Mouse (Mus musculus) heart, postnatal 14 days (tissue): ENCODE results near the gene Rab34. TPM values are rescaled to one million over a fixed set of nuclear protein-coding genes. Genes with fewer than 3 reads are reported as not detected.

Experiments used
- DNase-seq, 2 experiments: peaks; one replicate each; pipeline ENCODE4 v3.0.0; 2021 to 2022
- intact Hi-C: fragments of 180-260 bp; cut with DNase I; formaldehyde crosslinking; loops from one replicate; pipeline ENCODE4 v1.15.1; 2025
- microRNA-seq, 2 experiments: library from miRNA; unstranded; fragments of <30 nt; microRNA quantifications; one replicate each; pipeline ENCODE4 v1.2.0; 2021 to 2022
- total RNA-seq, 2 experiments: library from RNA; stranded (reverse); gene quantifications; 2 replicates each; pipeline ENCODE4 v1.2.3; 2021

Gene Rab34
- total RNA-seq, 2 experiments from 2014 or later: 14.2 to 17.8 TPM

DNA sequence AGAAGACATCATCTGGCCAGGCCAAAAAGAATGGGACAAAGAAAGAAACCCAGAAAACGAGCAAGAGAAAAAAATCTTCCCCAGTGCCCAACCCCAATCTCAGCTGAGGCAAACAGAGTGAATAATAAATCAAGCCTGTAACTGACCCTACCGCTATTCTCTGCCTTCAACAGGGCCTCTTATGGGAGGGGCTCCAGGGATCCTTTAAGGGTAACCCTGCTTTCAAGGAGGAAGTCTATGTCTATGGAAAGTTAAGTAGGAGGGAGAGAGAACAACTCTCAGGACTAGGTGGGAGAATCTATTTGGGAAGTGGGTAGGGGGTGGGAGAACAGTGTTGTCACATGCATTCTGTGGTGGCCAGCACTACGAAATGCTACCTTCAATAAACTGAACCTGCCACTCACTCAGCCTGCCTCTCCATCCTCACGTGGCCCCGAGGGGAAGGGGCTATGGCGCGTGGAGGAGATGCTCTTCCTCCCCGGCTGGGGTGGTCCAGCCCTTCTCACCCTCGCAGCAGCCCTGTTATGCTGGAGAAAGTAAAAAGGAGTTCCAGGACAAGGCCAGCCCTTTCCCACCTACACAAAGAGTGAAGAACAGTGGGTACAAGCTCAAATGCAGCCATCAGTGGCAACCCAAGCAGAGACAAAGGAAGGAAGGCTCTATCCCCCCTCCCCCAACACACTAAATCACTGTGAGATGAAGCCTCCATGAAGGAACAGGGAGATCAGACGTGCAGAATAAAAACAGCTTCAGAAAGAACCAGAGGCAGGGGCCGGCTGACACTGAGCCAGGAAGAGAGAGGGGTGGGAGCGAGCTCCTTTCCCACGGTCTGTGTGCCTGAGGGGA lies 17.4 kb downstream of the Rab34 start:
- intact Hi-C loops: no loop called here
- no peak for DNase-seq

DNA sequence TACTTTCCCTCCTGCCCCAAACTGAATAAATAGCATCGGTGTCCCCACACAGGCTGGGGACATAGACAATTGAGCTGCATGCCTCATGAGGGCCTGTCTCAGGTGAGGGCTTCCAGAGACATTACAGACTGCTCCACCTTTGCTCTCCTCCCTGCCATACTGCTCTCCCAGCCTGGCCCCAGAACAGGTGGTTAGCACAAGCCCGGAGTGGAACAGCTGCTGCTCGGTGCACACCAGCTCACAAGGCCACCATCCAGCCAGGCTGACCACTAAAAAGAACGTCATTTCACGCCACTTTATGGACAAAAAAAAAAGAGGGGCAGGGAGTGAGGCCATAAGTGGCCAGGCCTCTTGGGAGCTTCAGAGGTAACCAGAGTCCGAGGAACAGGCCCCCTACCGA lies 19.0 kb downstream of the Rab34 start:
- DNase-seq: no peak
- intact Hi-C loops: no loop called here

- no peak for DNase-seq
- intact Hi-C loops: no loop called here
Measured at GRCm38 (mm10) chr11:78209886-78210285, 21.7 kb downstream of the Rab34 start.

DNA sequence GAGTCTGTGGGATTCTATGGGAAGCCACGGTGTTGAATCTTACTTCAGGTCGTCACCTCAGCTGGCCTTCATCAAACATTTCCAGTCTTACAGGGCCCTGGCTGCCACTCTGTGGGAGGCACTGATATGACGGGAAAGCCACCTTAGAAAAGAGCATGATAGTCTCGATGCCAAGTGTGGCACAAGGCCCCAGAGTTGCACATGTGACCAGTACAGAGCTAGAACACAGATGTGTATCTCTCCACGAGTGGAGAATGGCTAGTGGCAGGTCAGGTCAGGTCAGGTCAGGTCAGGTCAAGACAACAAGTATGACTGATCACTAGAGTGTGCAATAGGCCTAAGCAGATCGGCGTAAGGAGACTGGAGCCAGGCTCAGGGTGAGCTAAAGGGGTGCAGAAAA lies 22.4 kb downstream of the Rab34 start:
- intact Hi-C loops: no loop called here
- DNase-seq: no peak

DNA sequence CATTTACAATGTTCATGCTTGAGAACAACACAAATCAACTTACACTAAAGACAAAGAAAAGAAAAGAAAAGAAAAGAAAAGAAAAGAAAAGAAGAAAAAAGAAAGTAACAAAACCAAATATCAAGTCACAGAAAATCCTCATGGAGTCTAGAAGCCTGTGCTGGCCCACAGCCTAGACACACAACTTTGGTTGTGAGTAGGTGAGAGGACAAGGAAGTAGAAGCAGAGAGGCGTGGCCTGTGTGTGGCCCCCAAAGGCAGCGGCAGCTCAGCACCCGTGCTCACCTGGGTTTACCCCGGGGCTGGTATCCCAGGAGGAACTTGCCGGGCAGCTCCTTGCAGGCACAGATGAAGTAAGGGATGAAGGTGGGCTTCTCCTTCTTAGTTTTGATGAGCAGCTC lies 23.3 kb downstream of the Rab34 start:
- intact Hi-C loops: no loop called here
- DNase-seq: no peak

DNA sequence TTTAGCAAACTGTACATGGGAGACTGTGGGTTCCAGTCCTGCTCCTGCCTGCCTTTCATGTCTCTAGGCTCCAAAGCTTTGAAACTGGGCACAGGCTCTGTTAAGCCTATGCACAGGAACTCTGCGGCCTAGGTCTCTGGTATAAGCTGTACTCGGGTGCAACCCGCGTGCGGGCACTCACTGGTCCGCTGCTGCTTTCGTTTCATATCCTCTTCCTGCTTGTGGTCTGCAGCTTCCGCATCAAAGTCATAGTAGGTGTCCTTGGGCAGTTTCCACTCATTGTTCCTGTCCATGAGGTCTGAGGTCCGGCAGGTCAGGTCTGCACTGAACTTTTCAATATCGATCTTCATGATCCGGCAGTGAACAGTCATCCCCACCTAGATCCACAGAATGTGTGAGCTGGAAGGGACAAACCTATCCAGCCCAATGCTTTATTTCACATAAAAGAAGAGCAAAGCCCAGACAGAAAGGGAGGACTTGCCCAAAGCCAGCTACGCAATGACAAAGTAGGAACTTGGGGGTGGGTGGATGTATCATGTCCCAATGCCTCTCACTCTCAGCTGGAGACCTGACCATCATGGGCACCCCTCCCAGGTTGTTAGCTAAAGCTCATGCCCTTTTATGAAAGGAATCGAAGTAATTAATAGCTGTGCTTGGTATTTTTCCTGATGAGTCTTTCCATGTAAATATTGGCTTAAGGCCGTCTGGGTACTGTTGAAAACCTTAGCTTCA lies 25.0 kb downstream of the Rab34 start:
- intact Hi-C loops: no loop called here
- peak in 1 of 2 experiments; percentile 14 for DNase-seq

DNA sequence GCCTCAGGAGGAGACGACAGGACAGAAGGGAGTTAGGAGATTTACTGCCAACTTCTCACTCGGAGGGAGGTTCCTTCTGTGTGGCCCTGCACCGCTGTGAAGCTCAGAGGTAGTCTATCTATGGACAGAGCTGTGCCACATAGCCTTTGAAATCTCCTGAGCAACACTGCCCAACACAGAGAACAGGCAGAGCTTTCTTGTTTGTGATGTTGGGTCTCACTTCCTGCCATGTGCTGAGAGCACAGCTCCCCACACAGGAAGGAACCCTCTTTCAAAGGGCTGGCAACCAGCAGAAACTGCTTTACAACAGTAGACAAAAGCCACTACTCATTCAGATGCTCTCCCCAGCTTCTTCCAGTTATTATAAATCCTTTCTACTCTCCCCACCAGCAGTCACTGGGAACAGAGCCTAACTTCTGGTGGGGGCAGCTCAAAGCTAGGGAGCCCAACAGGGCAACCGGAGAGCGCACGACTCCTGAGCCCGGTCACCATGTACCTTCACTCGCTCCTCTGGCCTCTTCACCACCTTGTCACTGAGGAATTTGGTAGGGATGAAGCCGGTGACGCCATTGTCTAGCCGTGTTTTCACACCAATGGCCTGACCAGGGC lies 27.6 kb downstream of the Rab34 start:
- intact Hi-C loops: no loop called here
- no peak for DNase-seq

DNA sequence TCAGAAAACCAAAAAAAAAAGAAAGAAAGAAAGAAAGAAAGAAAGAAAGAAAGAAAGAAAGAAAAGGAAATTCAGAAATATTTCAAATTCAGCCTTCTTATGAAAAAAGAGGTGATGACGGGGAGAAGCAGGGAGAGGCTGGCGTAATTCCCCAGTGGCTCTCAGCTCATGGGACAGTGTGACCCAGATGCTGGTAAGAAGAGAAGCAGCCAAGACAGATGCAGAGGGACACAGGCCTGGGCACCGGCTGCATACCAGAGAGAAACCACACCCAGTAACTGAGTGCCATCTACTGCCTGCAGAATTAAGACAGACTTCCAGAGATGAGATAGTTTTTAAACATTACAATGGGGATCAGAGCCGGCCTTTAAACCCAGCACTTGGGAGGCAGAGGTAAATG lies 35.4 kb downstream of the Rab34 start:
- intact Hi-C loops: no loop called here
- DNase-seq: no peak

DNA sequence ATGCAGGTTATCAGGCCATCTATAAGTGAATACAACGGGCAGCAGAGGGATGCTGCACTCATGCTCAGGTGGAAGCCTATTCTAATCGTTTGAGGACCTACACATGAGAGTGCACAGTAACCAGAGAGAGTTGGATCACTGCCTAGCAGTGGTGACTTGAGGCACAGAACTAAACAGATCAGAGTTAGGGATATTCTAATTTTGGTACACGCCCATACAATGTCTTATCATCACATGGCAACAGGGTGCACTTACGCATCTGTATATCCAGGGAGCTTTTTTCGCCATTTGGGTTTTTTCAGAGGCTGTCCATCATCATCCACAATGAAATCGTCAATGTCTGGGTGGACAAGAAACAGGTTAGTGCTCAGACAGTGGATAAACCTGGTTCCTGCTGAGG lies 43.3 kb downstream of the Rab34 start:
- DNase-seq: no peak
- intact Hi-C loops: loop anchor here (5.0 kb wide), 1 partner anchor 41 kb away; no protein-coding TSS in a partner anchor

DNA sequence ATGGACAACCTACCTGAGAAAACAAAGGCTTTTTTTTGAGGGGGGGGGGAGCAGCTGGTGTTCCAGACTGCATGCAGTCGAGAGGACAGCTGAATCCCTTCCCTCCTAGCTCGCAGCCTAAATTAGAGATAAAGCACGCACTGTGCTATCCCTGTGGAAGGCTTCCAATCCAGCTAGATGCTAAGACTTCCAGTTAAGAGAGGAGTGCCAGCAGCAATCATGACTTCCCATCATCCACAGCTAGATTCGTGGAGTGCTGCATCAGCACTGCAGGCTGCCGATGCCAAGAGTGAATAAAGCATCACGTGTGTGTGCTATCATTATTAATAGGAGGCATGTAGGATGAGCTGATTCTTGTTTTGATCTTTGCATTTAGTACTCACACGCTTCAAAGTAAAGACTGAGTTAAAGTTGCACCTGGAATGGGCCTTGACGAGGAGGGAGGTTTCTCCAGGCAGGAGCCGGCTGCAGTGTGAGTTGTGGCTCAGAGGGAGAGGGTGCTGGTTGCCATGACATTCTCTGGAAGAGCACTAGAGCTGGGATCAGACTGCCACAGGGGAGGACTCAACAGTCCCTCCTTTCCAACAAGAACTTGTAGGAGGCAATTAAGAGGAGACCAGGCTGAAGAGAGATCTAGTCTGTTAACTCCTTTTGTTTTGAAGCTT lies 52.1 kb downstream of the Rab34 start:
- intact Hi-C loops: no loop called here
- DNase-seq: no peak

Small RNA genes lying within 50 kb of the gene (microRNA-seq; reads per million reads assigned to microRNA genes)
- 1.1 to 1.9 reads per million in 2 experiments for gene Mir7653

Other genes starting within 250 kb of the Rab34 start
- gene Phf12, start 205.7 kb upstream of the Rab34 start, total RNA-seq: 10 to 100 TPM; 28.6 to 34.9 TPM
- gene Dhrs13, start 156.2 kb upstream of the Rab34 start, total RNA-seq: 1 to 10 TPM; 3.8 to 3.9 TPM
- 10 to 100 TPM; 66.2 to 69.1 TPM for gene Flot2, start 150.5 kb upstream of the Rab34 start, total RNA-seq
- gene Eral1, start 108.0 kb upstream of the Rab34 start, total RNA-seq: 10 to 100 TPM; 22.2 to 25.6 TPM
- gene Fam222b, start 93.8 kb upstream of the Rab34 start, total RNA-seq: 10 to 100 TPM; 14.4 to 14.6 TPM
- gene Traf4, start 22.8 kb upstream of the Rab34 start, total RNA-seq: 10 to 100 TPM; 10.3 to 11.2 TPM
- 1 to 10 TPM; 4.8 to 6.2 TPM for gene Nek8, start 11.8 kb upstream of the Rab34 start, total RNA-seq
- 1 to 10 TPM; 6.5 to 7.6 TPM for gene Tlcd1, start 11.7 kb upstream of the Rab34 start, total RNA-seq
- 100 to 1,000 TPM; 776 to 812 TPM for gene Rpl23a, start 4.8 kb upstream of the Rab34 start, total RNA-seq
- 1 to 10 TPM in 1 of 2 experiments, under 1 TPM in 1; 0.76 to 2.6 TPM for gene Proca1, start 5.0 kb downstream of the Rab34 start, total RNA-seq
- gene Sdf2, start 57.3 kb downstream of the Rab34 start, total RNA-seq: 10 to 100 TPM; 49.8 to 51.3 TPM
- gene Supt6, start 57.6 kb downstream of the Rab34 start, total RNA-seq: 10 to 100 TPM; 29.6 to 31.7 TPM
- 100 to 1,000 TPM; 184 to 186 TPM for gene 2610507B11Rik, start 73.3 kb downstream of the Rab34 start, total RNA-seq
- gene BC030499, start 102.4 kb downstream of the Rab34 start, total RNA-seq: 1 to 10 TPM in 1 of 2 experiments, under 1 TPM in 1; 0.90 to 1.9 TPM
- 1 to 10 TPM; 2.2 to 4.2 TPM for gene Spag5, start 113.1 kb downstream of the Rab34 start, total RNA-seq
- 1 to 10 TPM in 1 of 2 experiments, under 1 TPM in 1; 0.54 to 1.0 TPM for gene Aldoc, start 134.5 kb downstream of the Rab34 start, total RNA-seq
- 10 to 100 TPM; 23.5 to 23.9 TPM for gene Pigs, start 140.0 kb downstream of the Rab34 start, total RNA-seq
- gene Unc119, start 155.1 kb downstream of the Rab34 start, total RNA-seq: 1 to 10 TPM; 5.9 to 6.3 TPM
- gene Foxn1, start 198.1 kb downstream of the Rab34 start, total RNA-seq: under 1 TPM in 1 of 2 experiments, not detected in 1; 0.24 TPM
- gene Slc13a2, start 233.8 kb downstream of the Rab34 start, total RNA-seq: not detected